ENCODE assay signal across 8 mouse cellular contexts in genomic region chr2:167690219-167690961, GRCm38 (mm10). TPM values are rescaled to one million over a fixed set of nuclear protein-coding genes. Genes with fewer than 3 reads are reported as not detected.
DNase-seq lines count a peak whose midpoint lies in the region; ATAC-seq lines count a peak whose summit lies in the region.

No protein-coding gene starts in this region.

- H3K4me3 ChIP-seq in kidney, embryonic 14.5 days (ENCODE audit: low read length): peak overlapping the region; percentile 67
- H3K4me3 ChIP-seq in intestine, embryonic 15.5 days (replicated peaks): peak overlapping the region; percentile 81
- H3K4me3 ChIP-seq in liver, embryonic 13.5 days (replicated peaks): peak overlapping the region; percentile 73
- peak overlapping the region; percentile 59 for H3K4me3 ChIP-seq in neural tube, embryonic 14.5 days (ENCODE audit: low read depth, low read length)

- 51% methylated on average over 15 of the region's 15 CpGs for WGBS in kidney, embryonic 14.5 days
- WGBS in intestine, embryonic 15.5 days: 53% methylated on average over 15 of the region's 15 CpGs
- 25% methylated on average over 15 of the region's 15 CpGs for WGBS in liver, embryonic 13.5 days (ENCODE audit: insufficient replicate concordance)
- 66% methylated on average over 15 of the region's 15 CpGs for WGBS in neural tube, embryonic 14.5 days

- H3K4me2 ChIP-seq in kidney, embryonic 14.5 days (replicated peaks; ENCODE audit: low read depth, low read length): peak overlapping the region; percentile 98
- H3K4me2 ChIP-seq in intestine, embryonic 15.5 days (replicated peaks): peak overlapping the region; percentile 93
- H3K4me2 ChIP-seq in liver, embryonic 13.5 days: peak overlapping the region; percentile 92
- H3K4me2 ChIP-seq in neural tube, embryonic 14.5 days (ENCODE audit: low read depth, low read length): peak overlapping the region; percentile 78

- H3K9ac ChIP-seq in kidney, embryonic 14.5 days (ENCODE audit: low read depth, low read length): peak overlapping the region; percentile 73; the same call in 1 of the 2 replicates
- peak overlapping the region; percentile 87 for H3K9ac ChIP-seq in intestine, embryonic 15.5 days
- peak overlapping the region; percentile 77 for H3K9ac ChIP-seq in liver, embryonic 13.5 days
- H3K9ac ChIP-seq in neural tube, embryonic 14.5 days (replicated peaks; ENCODE audit: low read depth, low read length): no peak overlapping the region

- H3K27ac ChIP-seq in kidney, embryonic 14.5 days (ENCODE audit: low read depth, low read length): no peak overlapping the region
- 0 out of 2 replicates have a peak overlapping the region, but pooled peaks have one; percentile 91 for H3K27ac ChIP-seq in intestine, embryonic 15.5 days
- H3K27ac ChIP-seq in liver, embryonic 13.5 days: no peak overlapping the region; the same call in 1 of the 2 replicates
- no peak overlapping the region for H3K27ac ChIP-seq in neural tube, embryonic 14.5 days (ENCODE audit: low read depth, low read length)

- ATAC-seq in kidney, embryonic 14.5 days (ENCODE audit: low FRiP score, low TSS enrichment): no peak
- no peak for ATAC-seq in intestine, embryonic 15.5 days
- ATAC-seq in liver, embryonic 13.5 days (ENCODE audit: low read depth): no peak
- no peak for ATAC-seq in neural tube, embryonic 14.5 days (ENCODE audit: low read depth)
- no peak for ATAC-seq in megakaryocyte-erythroid progenitor cell, adult 5-6 weeks (replicated peaks; ENCODE audit: low FRiP score, low TSS enrichment, poor library complexity, severe bottlenecking)

- DNase-seq in kidney, postnatal 14 days: no peak
- peak; percentile 78 to 82 for DNase-seq in adrenal gland, postnatal 36 days
- DNase-seq in gastrocnemius, adult 8-10 months (ENCODE audit: low spot score in 2 of 2): peak; percentile 78 to 82
- no peak for DNase-seq in liver, embryonic 13.5 days

- peaks cover 7% of the 10 kb centered on the region for H3K9me3 ChIP-seq in kidney, embryonic 14.5 days (ENCODE audit: control insufficient read depth, low read length)
- H3K9me3 ChIP-seq in intestine, embryonic 15.5 days: no peaks in the 10 kb centered on the region
- no peaks in the 10 kb centered on the region for H3K9me3 ChIP-seq in liver, embryonic 13.5 days (replicated peaks)
- H3K9me3 ChIP-seq in neural tube, embryonic 14.5 days (ENCODE audit: control insufficient read depth, low read length): peaks cover 2% of the 10 kb centered on the region; the same call in 1 of the 2 replicates

- peaks cover 9% of the 10 kb centered on the region; the same call in 1 of the 2 replicates for H3K4me1 ChIP-seq in kidney, embryonic 14.5 days (ENCODE audit: control insufficient read depth, insufficient read depth, low read length)
- peaks cover 22% of the 10 kb centered on the region for H3K4me1 ChIP-seq in intestine, embryonic 15.5 days (replicated peaks)
- H3K4me1 ChIP-seq in liver, embryonic 13.5 days (replicated peaks): peaks cover 60% of the 10 kb centered on the region
- H3K4me1 ChIP-seq in neural tube, embryonic 14.5 days (ENCODE audit: control insufficient read depth, insufficient read depth, low read length): peaks cover 8% of the 10 kb centered on the region; the same call in 1 of the 2 replicates

- peaks cover 7% of the 10 kb centered on the region; the same call in 1 of the 2 replicates for H3K27me3 ChIP-seq in kidney, embryonic 14.5 days (ENCODE audit: control insufficient read depth, insufficient read depth, low read length)
- H3K27me3 ChIP-seq in intestine, embryonic 15.5 days (replicated peaks): no peaks in the 10 kb centered on the region
- peaks cover 48% of the 10 kb centered on the region for H3K27me3 ChIP-seq in liver, embryonic 13.5 days
- H3K27me3 ChIP-seq in neural tube, embryonic 14.5 days (ENCODE audit: control insufficient read depth, insufficient read depth, low read length): peaks cover 35% of the 10 kb centered on the region

- H3K36me3 ChIP-seq in kidney, embryonic 14.5 days (ENCODE audit: control insufficient read depth, insufficient read depth, low read length): no peaks in the 10 kb centered on the region
- H3K36me3 ChIP-seq in intestine, embryonic 15.5 days: 0 out of 2 replicates have a peak, but pooled peaks cover 3% of the 10 kb centered on the region
- H3K36me3 ChIP-seq in liver, embryonic 13.5 days: no peaks in the 10 kb centered on the region
- no peaks in the 10 kb centered on the region for H3K36me3 ChIP-seq in neural tube, embryonic 14.5 days (ENCODE audit: control insufficient read depth, insufficient read depth, low read length)

RNA-seq across cellular contexts. Expression of gene Tmem189, which starts 0.8 kb away (rescaled TPM):
- polyA plus RNA-seq in kidney, embryonic 14.5 days (2014; fragmentation: Nextera tagmentation; extraction: Ambion mirVana): 37.9 and 52.8 TPM in 2 replicates
- total RNA-seq in adrenal gland, postnatal 36 days (2021): 10 to 100 TPM; 27.2 to 34.3 TPM
- 10 to 100 TPM; 11.8 to 13.1 (median 12.5) TPM for total RNA-seq in gastrocnemius, adult 8-10 months (2022)
- polyA plus RNA-seq in intestine, embryonic 15.5 days (2015; fragmentation: Nextera tagmentation; extraction: Ambion mirVana): 35.1 and 38.6 TPM in 2 replicates
- 16.1 and 17.1 TPM in 2 replicates for polyA plus RNA-seq in liver, embryonic 13.5 days (2015; fragmentation: Nextera tagmentation; extraction: Ambion mirVana)
- 35.1 and 35.9 TPM in 2 replicates for polyA plus RNA-seq in neural tube, embryonic 14.5 days (2014; fragmentation: Nextera tagmentation; extraction: Ambion mirVana)
- total RNA-seq in megakaryocyte-erythroid progenitor cell, adult 5-6 weeks (2014; fragmentation: Nextera tagmentation): 19.5 and 28.4 TPM in 2 replicates
- total RNA-seq in megakaryocyte-erythroid progenitor cell, adult 5-6 weeks (2017): 10.2 and 16.8 TPM in 2 replicates

RNA-seq across cellular contexts. Expression of gene Cebpb, which starts 1.7 kb away (rescaled TPM):
- polyA plus RNA-seq in kidney, embryonic 14.5 days (2014; fragmentation: Nextera tagmentation; extraction: Ambion mirVana): 7.7 and 8.3 TPM in 2 replicates
- total RNA-seq in adrenal gland, postnatal 36 days (2021): 100 to 1,000 TPM; 357 to 631 TPM
- 100 to 1,000 TPM in 2 of 4 experiments, 10 to 100 TPM in 2; 75.3 to 167 (median 96.4) TPM for total RNA-seq in gastrocnemius, adult 8-10 months (2022)
- polyA plus RNA-seq in intestine, embryonic 15.5 days (2015; fragmentation: Nextera tagmentation; extraction: Ambion mirVana): 22.5 and 24.3 TPM in 2 replicates
- 6.3 and 7.4 TPM in 2 replicates for polyA plus RNA-seq in liver, embryonic 13.5 days (2015; fragmentation: Nextera tagmentation; extraction: Ambion mirVana)
- 1.1 and 1.3 TPM in 2 replicates for polyA plus RNA-seq in neural tube, embryonic 14.5 days (2014; fragmentation: Nextera tagmentation; extraction: Ambion mirVana)
- 0.83 and 1.4 TPM in 2 replicates for total RNA-seq in megakaryocyte-erythroid progenitor cell, adult 5-6 weeks (2014; fragmentation: Nextera tagmentation)
- total RNA-seq in megakaryocyte-erythroid progenitor cell, adult 5-6 weeks (2017): 2.3 and 3.1 TPM in 2 replicates

RNA-seq across cellular contexts. Expression of gene Gm20431, which starts 29.1 kb away (rescaled TPM):
- polyA plus RNA-seq in kidney, embryonic 14.5 days (2014; fragmentation: Nextera tagmentation; extraction: Ambion mirVana): 5.6 and 6.1 TPM in 2 replicates
- total RNA-seq in adrenal gland, postnatal 36 days (2021): 10 to 100 TPM in 1 of 2 experiments, 1 to 10 TPM in 1; 8.9 to 25.9 TPM
- 10 to 100 TPM in 2 of 4 experiments, 1 to 10 TPM in 2; 5.9 to 14.3 (median 9.0) TPM for total RNA-seq in gastrocnemius, adult 8-10 months (2022)
- polyA plus RNA-seq in intestine, embryonic 15.5 days (2015; fragmentation: Nextera tagmentation; extraction: Ambion mirVana): 0.40 and 7.2 TPM in 2 replicates
- 2.9 TPM in 1 of 2 replicates, not detected in the other for polyA plus RNA-seq in liver, embryonic 13.5 days (2015; fragmentation: Nextera tagmentation; extraction: Ambion mirVana)
- polyA plus RNA-seq in neural tube, embryonic 14.5 days (2014; fragmentation: Nextera tagmentation; extraction: Ambion mirVana): 10.7 and 12.5 TPM in 2 replicates
- total RNA-seq in megakaryocyte-erythroid progenitor cell, adult 5-6 weeks (2014; fragmentation: Nextera tagmentation): 16.1 TPM in 1 of 2 replicates, not detected in the other
- total RNA-seq in megakaryocyte-erythroid progenitor cell, adult 5-6 weeks (2017): not detected in 2 replicates

RNA-seq across cellular contexts. Expression of gene Ube2v1, which starts 58.5 kb away (rescaled TPM):
- 212 and 283 TPM in 2 replicates for polyA plus RNA-seq in kidney, embryonic 14.5 days (2014; fragmentation: Nextera tagmentation; extraction: Ambion mirVana)
- 100 to 1,000 TPM; 195 to 197 TPM for total RNA-seq in adrenal gland, postnatal 36 days (2021)
- 100 to 1,000 TPM; 163 to 176 (median 172) TPM for total RNA-seq in gastrocnemius, adult 8-10 months (2022)
- 268 and 270 TPM in 2 replicates for polyA plus RNA-seq in intestine, embryonic 15.5 days (2015; fragmentation: Nextera tagmentation; extraction: Ambion mirVana)
- 205 and 229 TPM in 2 replicates for polyA plus RNA-seq in liver, embryonic 13.5 days (2015; fragmentation: Nextera tagmentation; extraction: Ambion mirVana)
- 291 and 304 TPM in 2 replicates for polyA plus RNA-seq in neural tube, embryonic 14.5 days (2014; fragmentation: Nextera tagmentation; extraction: Ambion mirVana)
- total RNA-seq in megakaryocyte-erythroid progenitor cell, adult 5-6 weeks (2014; fragmentation: Nextera tagmentation): 194 and 207 TPM in 2 replicates
- total RNA-seq in megakaryocyte-erythroid progenitor cell, adult 5-6 weeks (2017): 46.6 and 78.6 TPM in 2 replicates

Comparison
In these comparisons a context has a peak if more than half of its experiments do, and no peak if none do; other contexts are left out.
1. DNase-seq: peak in adrenal gland, postnatal 36 days (2 of 2) and gastrocnemius, adult 8-10 months (2 of 2); none in kidney, postnatal 14 days (single experiment) and liver, embryonic 13.5 days (single experiment).
2. Peak in every context shown above with its lines, with median percentiles within 50 percentile points of each other: H3K4me2 ChIP-seq and H3K4me3 ChIP-seq.